Mouse (Mus musculus) liver, embryonic 14.5 days (tissue): Measurements from ENCODE around the gene Adprm.

Experiments
- CTCF ChIP-seq: IDR thresholded peaks from 2 replicates; pipeline ENCODE4 v1.5.1; 2016; ENCODE audit warnings: antibody characterized with exemption, low read depth, control low read depth
- EP300 ChIP-seq: IDR thresholded peaks from 2 replicates; pipeline ENCODE4 v1.6.1; 2016; ENCODE audit warnings: antibody characterized with exemption, low read depth

- TF ChIP-seq EP300 (no peak), CTCF (no peak)
Measured at GRCm38 (mm10) chr11:67093201-67093600, 40.8 kb upstream of the Adprm start.
